Mouse (Mus musculus): ENCODE results near the gene Ces1d. TPM values are rescaled to one million over a fixed set of nuclear protein-coding genes. Genes with fewer than 3 reads are reported as not detected.
"Not testable (repeated sequence)": the region's sequence is repeated elsewhere in the genome, so short reads cannot be mapped to it uniquely, and the experiment has no call there.

Gene Ces1d
- polyA plus RNA-seq, 1 experiment from 2014 or later, result 0.09 TPM

DNA sequence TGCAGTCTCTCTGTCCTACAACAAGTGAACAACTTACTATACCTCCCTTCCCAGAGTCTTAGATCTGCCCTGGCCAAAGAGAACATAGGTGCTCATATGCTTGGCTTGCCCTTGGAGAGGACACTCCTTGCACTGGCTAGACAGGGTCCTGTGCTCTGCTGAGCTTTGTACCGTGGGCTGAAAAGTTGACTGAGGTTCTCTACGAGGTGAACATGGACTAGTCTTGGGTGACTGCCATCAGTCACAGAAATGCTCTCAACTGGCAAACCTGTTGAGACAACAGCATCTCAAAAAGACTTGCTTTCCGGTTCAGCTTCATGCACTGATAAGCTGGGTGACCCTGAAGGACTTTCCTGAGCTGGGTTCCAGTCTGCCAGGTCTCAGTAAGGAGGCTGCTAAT, 24.3 kb upstream of the Ces1d start:
- no peak overlapping the region for H3K4me2 ChIP-seq (ENCODE audit: low read depth, low read length)
- H3K9ac ChIP-seq (replicated peaks; ENCODE audit: low read depth, low read length), result no peak overlapping the region
- H3K9me3 ChIP-seq (ENCODE audit: control insufficient read depth, low read length), result no peaks in the 10 kb centered on the region
- no peak overlapping the region for H3K27ac ChIP-seq (ENCODE audit: low read depth, low read length)
- no peaks in the 10 kb centered on the region for H3K36me3 ChIP-seq (ENCODE audit: control insufficient read depth, insufficient read depth, low read length)
- H3K4me3 ChIP-seq (ENCODE audit: low read depth, low read length), result no peak overlapping the region
- ATAC-seq (ENCODE audit: low read depth), result no peak
- no peaks in the 10 kb centered on the region for H3K27me3 ChIP-seq (ENCODE audit: control insufficient read depth, insufficient read depth, low read length)
- WGBS, result 84% methylated on average over 3 of the region's 3 CpGs
- no peaks in the 10 kb centered on the region for H3K4me1 ChIP-seq (ENCODE audit: control insufficient read depth, insufficient read depth, low read length)

DNA sequence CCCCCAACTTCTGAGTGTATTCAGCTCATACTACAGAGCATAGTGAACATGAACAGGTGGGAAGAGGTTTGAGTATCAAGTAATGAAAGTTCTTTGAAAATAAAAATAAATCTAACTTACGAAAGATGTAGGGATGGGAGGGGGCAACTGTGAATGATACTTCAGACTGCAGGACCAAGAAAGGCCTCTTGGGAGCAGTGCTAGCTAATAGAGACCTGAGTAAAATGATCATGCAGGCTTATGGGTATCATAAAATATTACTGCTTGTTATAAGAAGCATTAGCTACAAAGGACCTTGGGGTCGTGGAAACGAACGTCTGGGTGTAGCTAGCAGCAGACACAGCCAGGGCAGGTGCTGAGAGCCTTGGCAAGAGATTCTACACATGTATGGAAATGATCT, 20.2 kb upstream of the Ces1d start:
- Histone ChIP-seq H3K36me3 (ENCODE audit: control insufficient read depth, insufficient read depth, low read length) (no peaks in the 10 kb centered on the region), H3K27ac (ENCODE audit: low read depth, low read length) (no peak overlapping the region), H3K9me3 (ENCODE audit: control insufficient read depth, low read length) (no peaks in the 10 kb centered on the region), H3K9ac (replicated peaks; ENCODE audit: low read depth, low read length) (no peak overlapping the region), H3K4me2 (ENCODE audit: low read depth, low read length) (no peak overlapping the region), H3K4me1 (ENCODE audit: control insufficient read depth, insufficient read depth, low read length) (no peaks in the 10 kb centered on the region), H3K27me3 (ENCODE audit: control insufficient read depth, insufficient read depth, low read length) (no peaks in the 10 kb centered on the region), H3K4me3 (ENCODE audit: low read depth, low read length) (no peak overlapping the region)
- 61% methylated on average over 4 of the region's 4 CpGs for WGBS
- no peak for ATAC-seq (ENCODE audit: low read depth)

GRCm38 (mm10) chr8:93217375-93217774, 19.7 kb upstream of the Ces1d start:
- no peak overlapping the region for H3K4me2 ChIP-seq (ENCODE audit: low read depth, low read length)
- WGBS, result 60% methylated on average over 1 of the region's 1 CpGs
- ATAC-seq (ENCODE audit: low read depth), result no peak
- H3K4me3 ChIP-seq (ENCODE audit: low read depth, low read length), result no peak overlapping the region
- no peak overlapping the region for H3K27ac ChIP-seq (ENCODE audit: low read depth, low read length)
- no peaks in the 10 kb centered on the region for H3K9me3 ChIP-seq (ENCODE audit: control insufficient read depth, low read length)
- no peak overlapping the region for H3K9ac ChIP-seq (replicated peaks; ENCODE audit: low read depth, low read length)
- H3K27me3 ChIP-seq (ENCODE audit: control insufficient read depth, insufficient read depth, low read length), result no peaks in the 10 kb centered on the region
- no peaks in the 10 kb centered on the region for H3K36me3 ChIP-seq (ENCODE audit: control insufficient read depth, insufficient read depth, low read length)
- no peaks in the 10 kb centered on the region for H3K4me1 ChIP-seq (ENCODE audit: control insufficient read depth, insufficient read depth, low read length)

DNA sequence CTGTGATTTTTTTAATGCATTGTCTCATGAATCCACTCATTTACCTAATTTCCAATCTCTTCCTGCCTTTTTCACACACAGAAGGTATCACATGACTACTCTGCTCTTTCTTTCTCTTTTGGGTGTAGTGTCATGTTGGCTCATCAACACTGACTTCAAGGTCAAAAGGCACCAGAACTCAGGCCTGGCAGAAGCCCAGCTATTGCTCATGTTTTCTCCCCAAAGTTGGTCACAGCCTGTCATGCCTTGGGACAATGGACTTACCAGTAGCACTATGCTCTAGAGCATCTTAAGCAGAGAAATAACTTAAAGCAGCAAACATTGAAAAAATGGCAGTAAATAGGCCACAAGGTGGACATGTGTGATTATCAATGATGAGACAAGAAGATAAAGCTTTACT, 13.5 kb upstream of the Ces1d start:
- Histone ChIP-seq H3K4me2 (ENCODE audit: low read depth, low read length) (no peak overlapping the region), H3K9me3 (ENCODE audit: control insufficient read depth, low read length) (no peaks in the 10 kb centered on the region), H3K27ac (ENCODE audit: low read depth, low read length) (no peak overlapping the region), H3K4me1 (ENCODE audit: control insufficient read depth, insufficient read depth, low read length) (no peaks in the 10 kb centered on the region), H3K4me3 (ENCODE audit: low read depth, low read length) (no peak overlapping the region), H3K27me3 (ENCODE audit: control insufficient read depth, insufficient read depth, low read length) (no peaks in the 10 kb centered on the region), H3K9ac (replicated peaks; ENCODE audit: low read depth, low read length) (no peak overlapping the region), H3K36me3 (ENCODE audit: control insufficient read depth, insufficient read depth, low read length) (no peaks in the 10 kb centered on the region)
- no peak for ATAC-seq (ENCODE audit: low read depth)

GRCm38 (mm10) chr8:93199146-93199545, 1.5 kb upstream of the Ces1d start:
- 71% methylated on average over 7 of the region's 7 CpGs for WGBS
- not testable (repeated sequence) for H3K9ac ChIP-seq (replicated peaks; ENCODE audit: low read depth, low read length); ATAC-seq (ENCODE audit: low read depth); H3K4me3 ChIP-seq (ENCODE audit: low read depth, low read length); H3K4me1 ChIP-seq (ENCODE audit: control insufficient read depth, insufficient read depth, low read length); H3K27me3 ChIP-seq (ENCODE audit: control insufficient read depth, insufficient read depth, low read length); H3K9me3 ChIP-seq (ENCODE audit: control insufficient read depth, low read length); H3K4me2 ChIP-seq (ENCODE audit: low read depth, low read length); H3K27ac ChIP-seq (ENCODE audit: low read depth, low read length); H3K36me3 ChIP-seq (ENCODE audit: control insufficient read depth, insufficient read depth, low read length)

- H3K4me2 ChIP-seq (ENCODE audit: low read depth, low read length), result no peak overlapping the region
- no peaks in the 10 kb centered on the region for H3K9me3 ChIP-seq (ENCODE audit: control insufficient read depth, low read length)
- no peak overlapping the region for H3K4me3 ChIP-seq (ENCODE audit: low read depth, low read length)
- no peaks in the 10 kb centered on the region for H3K36me3 ChIP-seq (ENCODE audit: control insufficient read depth, insufficient read depth, low read length)
- H3K4me1 ChIP-seq (ENCODE audit: control insufficient read depth, insufficient read depth, low read length), result no peaks in the 10 kb centered on the region
- no peaks in the 10 kb centered on the region for H3K27me3 ChIP-seq (ENCODE audit: control insufficient read depth, insufficient read depth, low read length)
- H3K27ac ChIP-seq (ENCODE audit: low read depth, low read length), result no peak overlapping the region
- 95% methylated on average over 5 of the region's 5 CpGs for WGBS
- no peak overlapping the region for H3K9ac ChIP-seq (replicated peaks; ENCODE audit: low read depth, low read length)
- no peak for ATAC-seq (ENCODE audit: low read depth)
Measured at GRCm38 (mm10) chr8:93196436-93196835, 1.2 kb downstream of the Ces1d start.

- Histone ChIP-seq H3K9ac (replicated peaks; ENCODE audit: low read depth, low read length) (no peak overlapping the region), H3K4me3 (ENCODE audit: low read depth, low read length) (no peak overlapping the region), H3K4me1 (ENCODE audit: control insufficient read depth, insufficient read depth, low read length) (no peaks in the 10 kb centered on the region), H3K4me2 (ENCODE audit: low read depth, low read length) (no peak overlapping the region), H3K27me3 (ENCODE audit: control insufficient read depth, insufficient read depth, low read length) (no peaks in the 10 kb centered on the region), H3K9me3 (ENCODE audit: control insufficient read depth, low read length) (no peaks in the 10 kb centered on the region), H3K27ac (ENCODE audit: low read depth, low read length) (no peak overlapping the region), H3K36me3 (ENCODE audit: control insufficient read depth, insufficient read depth, low read length) (no peaks in the 10 kb centered on the region)
- no peak for ATAC-seq (ENCODE audit: low read depth)
- 86% methylated on average over 4 of the region's 4 CpGs for WGBS
Measured at GRCm38 (mm10) chr8:93180581-93181129, 17.0 kb downstream of the Ces1d start.

DNA sequence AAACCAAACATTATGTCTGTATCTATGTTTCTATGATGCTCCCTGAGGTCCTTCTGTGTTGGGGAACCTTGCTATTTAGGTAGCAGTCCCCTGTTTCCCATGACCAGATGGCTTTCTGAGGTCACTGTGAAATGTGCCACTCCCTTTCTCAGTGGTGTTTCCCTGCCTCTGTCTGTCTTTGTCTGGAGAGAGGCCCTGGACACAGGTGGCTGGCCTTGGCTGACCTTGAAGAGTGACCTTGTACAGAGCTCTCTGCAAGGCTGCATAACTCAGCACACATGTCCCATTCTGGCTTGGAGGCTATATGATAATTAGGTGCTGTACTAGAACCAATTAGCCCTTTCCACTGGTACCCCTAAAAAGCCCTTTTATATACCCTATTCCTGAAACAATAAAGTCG, 21.0 kb downstream of the Ces1d start:
- Histone ChIP-seq H3K27me3 (ENCODE audit: control insufficient read depth, insufficient read depth, low read length) (no peaks in the 10 kb centered on the region), H3K4me2 (ENCODE audit: low read depth, low read length) (no peak overlapping the region), H3K9ac (replicated peaks; ENCODE audit: low read depth, low read length) (no peak overlapping the region), H3K9me3 (ENCODE audit: control insufficient read depth, low read length) (no peaks in the 10 kb centered on the region), H3K27ac (ENCODE audit: low read depth, low read length) (no peak overlapping the region), H3K4me1 (ENCODE audit: control insufficient read depth, insufficient read depth, low read length) (no peaks in the 10 kb centered on the region), H3K4me3 (ENCODE audit: low read depth, low read length) (no peak overlapping the region), H3K36me3 (ENCODE audit: control insufficient read depth, insufficient read depth, low read length) (no peaks in the 10 kb centered on the region)
- WGBS, result 54% methylated on average over 1 of the region's 1 CpGs
- no peak for ATAC-seq (ENCODE audit: low read depth)

DNA sequence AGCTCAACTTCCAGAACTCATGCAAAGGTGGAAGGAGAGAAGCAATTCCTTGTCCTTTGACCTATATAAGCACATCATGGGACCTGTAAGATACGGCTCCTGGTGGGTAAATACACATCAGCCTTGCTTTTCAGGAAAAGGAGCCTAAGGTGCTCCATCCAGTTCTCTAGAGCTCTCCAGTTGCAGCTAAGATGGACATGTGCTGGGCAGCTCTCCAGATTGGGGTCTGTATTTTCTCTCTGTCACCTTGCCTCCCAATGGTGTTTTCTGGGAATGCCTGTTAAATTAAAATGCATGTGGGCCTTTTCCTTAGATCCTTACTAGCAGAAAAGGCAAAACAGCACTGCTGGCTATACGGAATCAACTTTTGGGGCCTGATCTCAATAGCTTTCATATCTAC, 23.1 kb downstream of the Ces1d start:
- Histone ChIP-seq H3K4me3 (ENCODE audit: low read depth, low read length) (no peak overlapping the region), H3K4me2 (ENCODE audit: low read depth, low read length) (no peak overlapping the region), H3K9ac (replicated peaks; ENCODE audit: low read depth, low read length) (no peak overlapping the region), H3K27me3 (ENCODE audit: control insufficient read depth, insufficient read depth, low read length) (no peaks in the 10 kb centered on the region), H3K36me3 (ENCODE audit: control insufficient read depth, insufficient read depth, low read length) (no peaks in the 10 kb centered on the region), H3K9me3 (ENCODE audit: control insufficient read depth, low read length) (no peaks in the 10 kb centered on the region), H3K27ac (ENCODE audit: low read depth, low read length) (no peak overlapping the region), H3K4me1 (ENCODE audit: control insufficient read depth, insufficient read depth, low read length) (no peaks in the 10 kb centered on the region)
- 89% methylated on average over 2 of the region's 2 CpGs for WGBS
- ATAC-seq (ENCODE audit: low read depth), result no peak
